Mouse (Mus musculus) myocyte (in vitro differentiated cells): ENCODE measurements at regions not wholly inside any gene's neighbourhood (a gene's known extent, or its start where the extent isn't known, plus 50 kb on each side); places are given as distances from the start of the nearest gene placed in this dataset.
"Not testable (repeated sequence)": the region's sequence is repeated elsewhere in the genome, so short reads cannot be mapped to it uniquely, and the experiment has no call there.

ENCODE experiments used
- H3K27me3 ChIP-seq: one replicate; pipeline ENCODE4 v1.6.1; 2011; ENCODE audit not compliant: control insufficient read depth, insufficient read depth, insufficient read length
- H3K36me3 ChIP-seq: one replicate; pipeline ENCODE4 v1.6.1; 2011; ENCODE audit not compliant: control insufficient read depth, insufficient read depth
- H3K4me2 ChIP-seq: one replicate; pipeline ENCODE4 v1.6.1; 2011; ENCODE audit warnings: low read depth, control low read depth
- H3K4me3 ChIP-seq: one replicate; pipeline ENCODE4 v1.5.1; 2011; ENCODE audit warnings: mild to moderate bottlenecking, control low read depth, moderate library complexity
- H3K79me2 ChIP-seq: one replicate; pipeline ENCODE4 v1.6.1; 2011; ENCODE audit not compliant: control insufficient read depth, insufficient read depth
- H3ac ChIP-seq: one replicate; pipeline ENCODE4 v1.6.1; 2011; ENCODE audit not compliant: control insufficient read depth, insufficient read length
- CEBPB ChIP-seq: IDR thresholded peaks from 2 replicates; pipeline ENCODE4 v1.6.1; 2011; ENCODE audit warnings: mild to moderate bottlenecking, moderate library complexity; ENCODE audit not compliant: poor library complexity, insufficient read depth, severe bottlenecking
- E2F4 ChIP-seq: IDR thresholded peaks from one replicate; pipeline ENCODE4 v1.6.1; 2011; ENCODE audit warnings: mild to moderate bottlenecking, control low read depth, moderate library complexity; ENCODE audit not compliant: insufficient read depth
- MAX ChIP-seq: IDR thresholded peaks from one replicate; pipeline ENCODE4 v1.6.1; 2011; ENCODE audit warnings: low read depth, mild to moderate bottlenecking, control low read depth
- MYOD1 ChIP-seq, 3 experiments: IDR thresholded peaks; one replicate each; pipeline ENCODE4 v1.6.1; 2011; ENCODE audit warnings: control low read depth in 2 of 3, low read depth in 2 of 3, mild to moderate bottlenecking in 2 of 3, moderate library complexity in 1 of 3; ENCODE audit not compliant: insufficient read length in 2 of 3, control insufficient read depth in 1 of 3
- MYOG ChIP-seq, 3 experiments: IDR thresholded peaks; one replicate each; pipeline ENCODE4 v1.6.1; 2011; ENCODE audit warnings: control low read depth in 2 of 3, low read depth in 2 of 3, mild to moderate bottlenecking in 2 of 3; ENCODE audit not compliant: insufficient read length in 2 of 3, control insufficient read depth in 1 of 3, insufficient read depth in 1 of 3
- POLR2A ChIP-seq: IDR thresholded peaks from one replicate; pipeline ENCODE4 v1.6.1; 2011; ENCODE audit warnings: low read depth, mild to moderate bottlenecking, control low read depth, moderate library complexity; ENCODE audit not compliant: insufficient read length
- POLR2AphosphoS2 ChIP-seq: IDR thresholded peaks from one replicate; pipeline ENCODE4 v1.6.1; 2011; ENCODE audit warnings: low read depth, control low read depth; ENCODE audit not compliant: insufficient read length
- REST ChIP-seq: IDR thresholded peaks from one replicate; pipeline ENCODE4 v1.6.1; 2011; ENCODE audit warnings: mild to moderate bottlenecking, control low read depth, moderate library complexity; ENCODE audit not compliant: insufficient read depth, insufficient read length
- SRF ChIP-seq: IDR thresholded peaks from one replicate; pipeline ENCODE4 v1.6.1; 2011; ENCODE audit warnings: low read depth; ENCODE audit not compliant: control insufficient read depth, insufficient read length
- TCF12 ChIP-seq: IDR thresholded peaks from one replicate; pipeline ENCODE4 v1.6.1; 2011; ENCODE audit warnings: mild to moderate bottlenecking, control low read depth; ENCODE audit not compliant: poor library complexity, insufficient read depth, severe bottlenecking
- TCF3 ChIP-seq: IDR thresholded peaks from one replicate; pipeline ENCODE4 v1.6.1; 2011; ENCODE audit warnings: low read depth, control low read depth; ENCODE audit not compliant: insufficient read length
- USF1 ChIP-seq: IDR thresholded peaks from one replicate; pipeline ENCODE4 v1.6.1; 2011; ENCODE audit warnings: low read depth, mild to moderate bottlenecking, control low read depth, moderate library complexity

DNA sequence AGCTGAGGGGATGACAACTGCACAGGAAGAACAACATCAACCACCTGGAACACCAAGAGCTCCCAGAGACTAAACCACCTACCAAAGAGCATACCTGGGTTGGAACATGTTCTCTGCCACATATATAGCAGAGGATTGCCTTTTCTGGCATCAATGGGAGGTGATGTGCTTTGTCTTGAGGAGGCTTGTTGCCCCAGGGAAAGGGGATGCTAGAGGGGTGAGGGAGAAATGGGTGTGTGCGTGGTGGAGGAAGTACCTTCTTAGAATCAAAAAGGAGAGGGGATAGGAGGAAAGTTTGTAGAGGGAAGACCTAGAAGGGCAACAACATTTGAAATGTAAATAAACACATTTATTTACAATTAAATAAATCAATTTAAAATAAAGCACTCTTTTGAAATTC, 358.5 kb upstream of the Pfkp start:
- Histone ChIP-seq H3K27me3 (no peaks in the 10 kb centered on the region), H3K79me2 (no peaks in the 10 kb centered on the region), H3ac (no peak overlapping the region), H3K4me3 (no peak overlapping the region), H3K36me3 (no peaks in the 10 kb centered on the region), H3K4me2 (no peak overlapping the region)
- TF ChIP-seq SRF: no peak
- TF ChIP-seq MYOD1 (IDR thresholded peaks at IDR 0.05; ENCODE audit: control insufficient read depth in 1 of 3, insufficient read length in 2 of 3, low read depth in 2 of 3): no peak
- no peak for TF ChIP-seq POLR2A
- TF ChIP-seq E2F4: no peak
- TF ChIP-seq TCF3: no peak
- TF ChIP-seq REST: no peak
- TF ChIP-seq USF1: no peak
- TF ChIP-seq TCF12: no peak
- TF ChIP-seq MYOG (IDR thresholded peaks at IDR 0.05; ENCODE audit: control insufficient read depth in 1 of 3, insufficient read depth in 1 of 3, insufficient read length in 2 of 3, low read depth in 2 of 3): no peak
- no peak for TF ChIP-seq MAX
- TF ChIP-seq CEBPB: no peak
- no peak for TF ChIP-seq POLR2AphosphoS2

DNA sequence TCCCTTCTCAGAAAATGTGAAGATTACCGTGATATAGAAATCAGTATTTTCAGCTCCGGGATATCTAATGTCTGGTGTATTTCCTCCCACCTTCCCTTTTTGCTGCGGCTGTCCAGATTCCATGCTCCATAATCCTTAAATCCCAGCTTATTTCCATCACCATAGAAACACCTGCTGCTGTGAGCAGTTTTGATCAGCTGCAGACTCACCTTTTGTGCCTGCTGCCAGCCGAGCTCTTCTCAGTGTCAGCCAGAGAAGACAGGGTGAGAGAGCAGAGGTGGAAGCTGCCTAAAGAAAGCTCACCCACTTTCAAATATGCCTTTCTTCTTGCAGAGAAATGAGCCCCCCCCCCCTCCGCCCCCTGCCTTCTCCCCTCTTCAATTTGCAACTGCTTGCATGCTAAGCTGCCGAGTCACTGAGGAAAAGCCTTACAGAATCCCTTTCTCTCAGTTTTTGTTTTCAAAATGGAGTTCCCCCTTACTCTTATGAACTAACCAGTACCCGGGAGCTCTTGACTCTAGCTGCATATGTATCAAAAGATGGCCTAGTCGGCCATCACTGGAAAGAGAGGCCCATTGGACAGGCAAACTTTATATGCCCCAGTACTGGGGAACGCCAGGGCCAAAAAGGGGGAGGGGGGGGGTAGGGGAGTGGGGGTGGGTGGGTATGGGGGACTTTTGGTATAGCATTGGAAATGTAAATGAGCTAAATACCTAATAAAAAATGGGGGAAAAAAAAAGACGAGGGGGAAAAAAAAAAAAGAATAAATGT, 350.1 kb upstream of the Pfkp start:
- not testable (repeated sequence) for H3K4me3 ChIP-seq, H3ac ChIP-seq, H3K36me3 ChIP-seq, H3K79me2 ChIP-seq, H3K4me2 ChIP-seq, H3K27me3 ChIP-seq

DNA sequence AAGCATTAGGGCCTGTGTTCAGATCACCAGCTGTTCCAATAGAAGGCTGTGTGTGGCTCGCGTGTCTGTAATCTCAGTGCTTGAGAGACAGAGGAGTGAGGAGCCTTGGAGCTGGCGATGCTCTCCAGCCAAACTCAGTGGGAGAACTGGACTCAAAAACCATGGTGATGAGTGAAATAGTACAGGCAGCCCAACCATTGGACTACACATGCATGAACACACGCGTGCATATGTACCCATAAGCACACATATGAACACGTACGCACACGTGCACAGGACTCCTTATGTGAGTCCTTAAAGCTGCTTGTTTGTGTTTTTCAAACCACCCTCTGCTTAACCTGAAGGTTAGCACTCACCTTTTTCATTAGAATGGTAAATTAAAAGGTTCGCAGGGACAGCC, 349.5 kb upstream of the Pfkp start:
- Histone ChIP-seq H3K36me3 (no peaks in the 10 kb centered on the region), H3K27me3 (no peaks in the 10 kb centered on the region), H3K4me2 (no peak overlapping the region), H3ac (no peak overlapping the region), H3K79me2 (no peaks in the 10 kb centered on the region), H3K4me3 (no peak overlapping the region)
- TF ChIP-seq E2F4 (no peak), CEBPB (no peak), MAX (no peak), USF1 (no peak), MYOD1 (IDR thresholded peaks at IDR 0.05; ENCODE audit: control insufficient read depth in 1 of 3, insufficient read length in 2 of 3, low read depth in 2 of 3) (no peak), TCF3 (no peak)

DNA sequence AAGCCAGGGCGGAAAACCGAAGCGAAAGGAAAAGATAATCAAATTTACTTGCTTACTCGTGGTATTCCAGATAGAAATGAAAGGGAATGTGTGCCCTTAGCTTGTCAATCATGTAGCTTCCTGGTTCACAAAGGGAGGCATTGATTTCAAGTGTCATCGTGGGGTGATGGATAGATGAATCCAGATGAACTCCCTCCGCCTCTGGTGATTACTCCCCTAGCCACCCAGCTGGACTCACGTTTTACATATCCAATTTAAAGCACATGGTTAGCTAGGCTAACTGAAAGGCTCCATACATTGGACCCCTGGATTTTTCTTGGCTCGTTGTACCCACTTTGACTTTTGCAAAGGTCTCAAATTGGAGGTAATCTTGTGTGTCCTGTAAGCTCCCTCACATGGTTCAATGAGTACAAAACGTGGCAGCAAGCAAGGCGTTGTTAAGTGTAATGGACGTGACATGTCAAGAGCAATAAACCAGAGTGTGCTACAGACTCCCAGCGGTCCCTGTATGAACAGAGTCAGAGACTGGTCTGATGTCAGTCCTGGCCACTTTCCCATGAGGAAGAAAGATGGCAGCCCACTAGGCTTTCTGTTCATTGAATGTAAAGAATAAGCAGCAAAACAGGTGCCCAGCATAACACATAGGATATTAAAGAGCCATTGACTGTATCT, 343.9 kb upstream of the Pfkp start:
- Histone ChIP-seq H3K4me2 (no peak overlapping the region), H3K27me3 (no peaks in the 10 kb centered on the region), H3K79me2 (no peaks in the 10 kb centered on the region), H3K4me3 (no peak overlapping the region), H3K36me3 (no peaks in the 10 kb centered on the region), H3ac (no peak overlapping the region)
- TF ChIP-seq SRF: no peak
- no peak for TF ChIP-seq MYOD1 (IDR thresholded peaks at IDR 0.05; ENCODE audit: control insufficient read depth in 1 of 3, insufficient read length in 2 of 3, low read depth in 2 of 3)
- TF ChIP-seq CEBPB: no peak
- TF ChIP-seq TCF12: no peak
- no peak for TF ChIP-seq TCF3
- no peak for TF ChIP-seq REST
- no peak for TF ChIP-seq E2F4
- TF ChIP-seq USF1: no peak
- no peak for TF ChIP-seq MAX
- TF ChIP-seq MYOG (IDR thresholded peaks at IDR 0.05; ENCODE audit: control insufficient read depth in 1 of 3, insufficient read depth in 1 of 3, insufficient read length in 2 of 3, low read depth in 2 of 3): no peak
- no peak for TF ChIP-seq POLR2AphosphoS2
- TF ChIP-seq POLR2A: no peak

DNA sequence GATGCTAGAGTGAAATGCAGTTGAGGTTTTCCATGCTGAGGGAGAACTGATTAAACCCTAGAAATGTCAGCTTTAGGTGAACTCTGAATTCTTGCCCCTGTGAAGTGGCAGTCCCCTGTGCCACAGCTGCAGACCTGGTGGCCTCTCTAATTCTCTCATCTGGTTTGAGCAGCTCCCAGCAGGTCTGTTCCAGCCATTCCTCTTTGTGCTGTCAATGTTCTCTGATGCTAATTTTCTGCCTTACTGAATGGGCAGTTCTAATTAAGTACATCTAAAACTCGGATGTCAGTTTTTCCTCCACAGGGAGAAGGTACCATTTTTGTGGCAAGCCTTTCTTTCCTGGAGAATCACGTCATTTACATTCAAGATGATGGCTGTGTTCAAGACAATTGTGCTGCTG, 343.1 kb upstream of the Pfkp start:
- TF ChIP-seq CEBPB: no peak
- no peak for TF ChIP-seq MAX
- no peak for TF ChIP-seq REST
- no peak overlapping the region for H3K4me3 ChIP-seq
- no peaks in the 10 kb centered on the region for H3K27me3 ChIP-seq
- H3ac ChIP-seq: no peak overlapping the region
- H3K79me2 ChIP-seq: no peaks in the 10 kb centered on the region
- no peak overlapping the region for H3K4me2 ChIP-seq
- no peaks in the 10 kb centered on the region for H3K36me3 ChIP-seq
